Mouse (Mus musculus): ENCODE results near the gene Slc35g1.

Slc35g1 gene

DNA sequence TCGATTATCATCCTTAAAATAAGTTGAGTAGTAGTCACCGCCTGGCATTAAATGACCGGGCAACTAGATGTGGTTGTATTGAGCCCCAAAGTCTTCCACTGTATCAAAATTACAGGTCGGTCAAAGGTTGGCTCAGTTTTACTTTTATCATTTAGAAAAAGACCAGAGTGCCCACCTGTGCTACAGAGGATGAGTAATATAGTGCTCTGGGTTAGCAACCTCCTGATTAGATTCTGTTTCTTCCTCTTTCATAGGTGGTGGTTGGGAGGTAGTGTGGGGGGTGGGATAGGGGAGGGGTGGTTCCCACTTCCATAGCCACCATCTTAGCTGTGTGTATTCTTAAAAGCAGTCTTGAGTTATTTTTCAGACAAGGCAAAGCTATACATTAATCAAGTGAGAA, 7.9 kb upstream of the Slc35g1 start:
- no peak for DNase-seq (ENCODE audit: low spot score in 2 of 2)

DNA sequence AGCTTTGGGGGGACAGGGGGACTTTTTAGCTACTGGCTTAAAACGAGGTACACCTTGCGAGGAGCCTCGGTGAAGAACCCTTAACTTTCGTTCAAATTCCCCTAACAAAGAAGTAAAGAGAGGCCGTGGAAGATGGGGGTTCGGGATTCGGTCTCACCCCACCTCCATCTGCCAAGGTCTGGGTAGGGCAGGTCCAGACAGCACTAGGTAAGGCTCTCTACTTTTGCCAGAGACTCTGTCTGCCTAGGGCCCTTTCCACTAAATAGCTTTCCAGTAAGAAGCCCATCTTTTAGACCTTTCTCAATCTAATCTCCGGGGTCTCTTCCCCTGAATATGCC, 822 bp downstream of the Slc35g1 start:
- DNase-seq (ENCODE audit: low spot score in 2 of 2), result no peak

DNA sequence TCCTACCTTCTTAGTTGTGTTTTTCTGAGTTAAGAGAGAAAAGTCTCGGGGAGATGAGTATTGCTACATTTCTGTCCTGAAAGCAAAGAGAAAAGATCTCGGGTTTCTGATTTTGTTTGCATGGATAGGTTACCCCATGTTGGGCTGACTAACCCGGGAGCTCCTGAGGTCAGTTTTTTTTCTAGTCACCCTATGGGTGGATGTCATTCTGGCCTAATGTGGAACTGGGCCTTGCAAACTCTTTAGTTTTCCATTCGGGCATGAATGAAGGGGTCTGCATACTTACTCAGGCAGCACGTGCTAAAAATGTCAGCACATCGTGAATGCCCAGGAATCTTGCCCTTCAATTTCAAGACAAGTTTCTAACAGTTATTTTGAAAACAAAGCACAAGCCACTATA, 1.2 kb downstream of the Slc35g1 start:
- DNase-seq (ENCODE audit: low spot score in 2 of 2), result no peak

DNA sequence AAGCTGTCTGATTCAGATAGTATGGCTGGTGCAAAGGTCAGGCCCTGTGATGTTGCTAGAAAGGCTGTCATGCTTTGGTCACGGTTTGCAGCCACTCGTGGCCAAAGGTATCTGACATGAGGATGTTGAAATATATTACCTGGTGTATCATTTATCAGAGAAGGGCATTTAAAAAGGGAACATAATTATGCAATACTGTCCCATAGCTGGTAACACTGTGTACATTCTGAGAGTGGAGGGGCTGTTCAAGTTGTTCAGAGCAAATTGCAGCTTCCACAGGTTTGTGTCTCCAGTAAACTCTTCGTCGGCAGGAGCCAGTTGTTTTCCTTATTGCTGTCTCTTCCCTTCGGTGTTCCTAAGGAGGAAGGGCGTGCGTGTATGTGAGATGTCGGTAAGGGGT, 3.2 kb downstream of the Slc35g1 start:
- DNase-seq (ENCODE audit: low spot score in 2 of 2), result no peak

DNA sequence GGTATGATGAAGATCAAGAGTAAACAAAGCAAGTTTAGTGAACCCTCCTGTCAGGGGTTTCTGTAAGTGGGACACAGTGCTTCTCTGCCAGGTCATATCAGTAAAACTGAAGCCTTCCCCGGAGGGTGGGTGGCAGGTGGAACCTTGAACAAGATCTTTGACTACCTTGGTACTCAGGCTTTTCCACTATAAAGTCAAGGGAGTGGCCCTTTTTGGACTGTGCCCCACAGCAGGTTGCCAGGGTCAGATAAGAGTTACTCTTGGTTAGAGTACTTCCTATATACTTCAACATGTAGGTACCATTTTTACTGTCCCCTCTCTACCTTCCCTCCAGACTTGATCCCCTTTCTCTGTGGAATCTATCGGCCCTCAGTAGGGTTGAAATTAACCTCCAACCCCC, 5.1 kb downstream of the Slc35g1 start:
- DNase-seq (ENCODE audit: low spot score in 2 of 2), result no peak

DNA sequence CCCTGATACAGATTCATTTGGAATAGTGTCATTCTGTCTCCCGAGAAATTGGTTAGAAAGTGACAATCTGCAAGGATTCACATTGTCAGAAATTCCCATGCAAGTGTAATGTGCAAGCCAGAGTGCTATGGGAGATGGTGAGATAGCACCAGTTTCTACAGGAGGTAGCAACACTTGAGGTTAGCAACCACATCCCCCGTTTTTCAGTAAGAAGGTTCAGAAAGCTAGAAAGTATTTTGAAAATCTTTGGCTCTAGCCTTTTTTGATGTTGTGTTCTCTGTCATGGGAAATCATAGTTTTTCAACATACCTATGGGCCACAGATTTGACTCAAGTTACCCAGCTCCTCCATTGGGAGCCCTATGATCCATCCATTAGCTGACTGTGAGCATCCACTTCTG, 5.6 kb downstream of the Slc35g1 start:
- no peak for DNase-seq (ENCODE audit: low spot score in 2 of 2)

DNA sequence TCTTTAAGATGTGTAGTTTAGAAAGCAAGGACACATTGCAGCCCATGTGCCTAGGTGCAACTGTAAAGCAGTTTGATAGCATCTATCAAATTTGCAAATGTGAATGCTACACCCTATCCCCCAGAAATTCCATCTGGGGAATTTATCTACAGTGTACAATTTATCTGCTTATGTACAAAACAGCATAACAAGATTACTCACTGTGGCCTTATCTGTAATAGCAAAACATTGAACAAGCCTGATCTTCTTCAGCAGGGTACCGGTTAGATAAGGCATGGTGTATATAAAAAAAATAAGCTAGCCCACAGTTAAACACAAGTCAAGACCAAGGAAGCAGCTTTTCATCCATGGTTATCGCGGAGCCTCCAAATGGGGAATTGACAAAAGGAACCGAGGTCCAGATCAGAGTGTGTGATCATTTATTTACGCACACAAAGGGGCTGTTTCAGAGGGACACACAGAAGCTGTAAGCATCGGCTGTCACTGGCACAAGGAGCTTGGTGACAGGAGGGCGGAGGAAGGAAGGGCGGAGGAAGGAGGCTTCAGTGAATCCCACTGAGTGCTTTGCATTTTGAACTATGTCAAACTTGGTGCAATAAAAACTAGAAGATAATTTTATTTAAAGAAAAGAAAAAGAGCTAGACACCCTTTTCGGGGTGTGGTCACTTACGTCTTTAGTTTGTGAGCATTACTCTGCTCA, 14.7 kb downstream of the Slc35g1 start:
- DNase-seq (ENCODE audit: low spot score in 2 of 2), result no peak

DNA sequence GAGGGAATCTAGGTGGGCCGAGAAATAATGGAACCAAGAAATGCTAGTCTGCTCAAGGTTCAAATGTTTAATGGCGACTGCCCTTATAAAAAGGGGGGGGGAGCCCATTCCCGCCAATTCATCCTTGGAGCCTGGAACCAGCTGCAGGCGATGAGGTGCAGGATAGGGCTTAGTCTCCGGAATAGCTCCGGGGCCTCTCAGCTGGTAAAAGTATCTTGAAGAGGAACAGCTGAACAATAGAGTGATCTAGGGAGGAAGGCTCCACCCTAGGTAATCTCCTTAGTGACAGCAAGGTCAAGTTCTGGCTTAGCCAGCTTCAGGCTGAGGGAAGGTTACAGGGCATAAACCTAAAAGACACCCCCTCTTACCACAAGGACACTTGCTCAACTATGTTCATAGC, 18.1 kb downstream of the Slc35g1 start:
- DNase-seq (ENCODE audit: low spot score in 2 of 2), result no peak

DNA sequence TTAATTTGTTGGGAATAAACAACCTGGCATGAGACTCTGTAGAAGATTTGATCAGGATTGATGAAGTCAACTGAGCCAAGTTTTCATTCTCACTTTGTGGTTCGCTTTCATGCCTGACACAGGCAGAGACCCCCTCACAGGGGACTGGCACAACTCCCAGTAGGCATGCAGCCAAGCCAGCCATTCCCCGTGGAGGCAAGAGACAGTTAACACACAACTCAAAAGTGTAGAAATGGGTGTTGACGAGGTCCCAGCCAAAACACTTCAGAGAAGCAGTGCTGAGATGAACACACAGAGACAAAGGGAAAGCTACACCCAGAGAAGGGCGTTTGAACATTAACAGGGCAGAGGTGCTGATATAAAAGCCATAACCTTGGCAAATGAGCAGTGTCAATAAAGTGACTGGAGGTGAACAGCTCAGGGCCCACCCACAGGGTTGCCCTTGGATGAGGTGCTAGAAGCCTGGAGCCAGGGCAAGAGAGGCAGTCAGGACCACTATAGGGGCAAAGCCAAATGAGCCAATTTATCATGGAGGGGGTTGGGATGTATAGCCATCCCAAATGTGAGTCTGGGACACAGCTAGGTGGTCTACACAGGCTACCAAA, 23.1 kb downstream of the Slc35g1 start:
- DNase-seq (ENCODE audit: low spot score in 2 of 2), result peak in 1 of 2 experiments; percentile 30

DNA sequence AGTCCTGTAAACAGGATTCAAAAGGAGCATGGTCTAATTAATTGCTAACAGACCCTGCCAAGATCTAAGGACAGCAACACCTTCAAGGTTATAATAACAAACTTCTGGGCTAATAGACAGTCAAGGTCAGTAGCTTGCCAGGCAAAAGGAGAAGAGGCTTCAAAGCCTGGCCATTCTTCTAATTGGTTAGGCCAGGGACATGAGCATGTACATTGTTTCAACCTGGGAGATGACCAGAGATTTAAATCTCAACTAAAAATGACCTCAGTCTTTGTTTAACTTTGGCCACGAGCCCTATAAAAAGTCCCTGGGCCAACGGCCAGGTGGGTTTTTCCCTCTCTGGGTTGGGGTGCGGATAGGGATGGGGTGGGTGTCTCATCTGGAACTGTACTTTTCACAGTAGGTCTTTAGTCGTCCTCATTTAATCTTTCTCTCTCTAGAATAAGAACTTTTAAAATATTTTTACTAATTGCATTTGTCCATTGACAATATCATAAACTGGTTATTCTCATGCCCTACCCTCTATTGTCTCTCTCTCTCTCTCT, 25.0 kb downstream of the Slc35g1 start:
- DNase-seq (ENCODE audit: low spot score in 2 of 2), result no peak

DNA sequence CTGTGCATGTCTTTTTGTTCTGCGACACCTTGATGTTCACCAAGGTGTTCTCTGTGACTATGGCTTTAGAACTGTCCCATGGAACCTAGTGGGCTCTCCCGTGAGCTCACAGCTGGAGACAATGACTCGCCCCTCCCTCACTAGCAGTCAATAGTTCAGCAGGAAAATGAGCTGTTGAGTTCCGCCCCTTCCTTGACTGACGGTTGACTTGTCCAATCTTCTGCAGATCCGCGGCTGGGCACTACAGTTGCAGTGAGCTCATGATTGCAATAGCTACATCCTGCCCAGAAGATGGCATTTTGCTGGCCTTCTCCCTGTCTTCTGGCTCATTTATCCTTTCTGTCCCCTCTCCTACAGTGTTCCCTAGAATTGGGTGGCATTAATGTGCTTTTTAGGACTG, 25.7 kb downstream of the Slc35g1 start:
- DNase-seq (ENCODE audit: low spot score in 2 of 2), result peak in 1 of 2 experiments; percentile 6

DNA sequence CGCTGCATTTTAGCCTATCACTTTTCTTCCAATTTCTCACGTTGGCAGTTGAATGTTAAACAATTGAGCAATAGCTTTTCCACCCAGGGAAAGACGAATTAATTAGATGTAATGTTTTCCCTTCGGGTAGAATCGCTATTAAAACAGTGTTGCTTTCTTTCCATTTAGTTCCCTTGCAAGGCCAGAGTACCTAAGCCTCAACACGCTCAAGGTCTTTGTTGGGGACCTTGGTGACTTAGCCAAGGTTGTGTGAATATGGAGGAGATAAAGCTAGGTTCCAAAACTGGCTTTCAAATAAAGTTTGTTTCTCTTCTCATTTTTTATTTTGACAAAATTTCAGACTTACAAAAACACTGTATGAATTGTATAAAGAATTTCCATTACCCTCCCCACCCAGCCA, 27.1 kb downstream of the Slc35g1 start:
- no peak for DNase-seq (ENCODE audit: low spot score in 2 of 2)

DNA sequence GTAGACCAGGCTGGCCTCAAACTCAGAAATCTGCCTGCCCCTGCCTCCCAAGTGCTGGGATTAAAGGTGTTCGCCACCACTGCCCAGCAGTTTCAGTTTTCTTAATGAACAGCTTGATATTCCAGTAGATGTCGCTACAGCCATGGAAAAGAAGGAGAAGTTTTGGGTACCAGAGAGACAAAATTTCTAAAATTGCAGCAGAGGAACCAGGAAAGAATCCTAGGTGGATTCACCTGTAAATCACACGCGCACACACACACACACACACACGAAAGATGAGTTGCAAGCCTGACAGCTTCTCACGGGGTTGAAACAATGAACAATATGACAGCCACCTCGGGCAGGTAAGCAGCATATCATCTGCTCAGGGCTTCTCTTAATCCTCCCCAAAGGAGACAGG, 28.1 kb downstream of the Slc35g1 start:
- DNase-seq (ENCODE audit: low spot score in 2 of 2), result peak in 1 of 2 experiments; percentile 5

DNA sequence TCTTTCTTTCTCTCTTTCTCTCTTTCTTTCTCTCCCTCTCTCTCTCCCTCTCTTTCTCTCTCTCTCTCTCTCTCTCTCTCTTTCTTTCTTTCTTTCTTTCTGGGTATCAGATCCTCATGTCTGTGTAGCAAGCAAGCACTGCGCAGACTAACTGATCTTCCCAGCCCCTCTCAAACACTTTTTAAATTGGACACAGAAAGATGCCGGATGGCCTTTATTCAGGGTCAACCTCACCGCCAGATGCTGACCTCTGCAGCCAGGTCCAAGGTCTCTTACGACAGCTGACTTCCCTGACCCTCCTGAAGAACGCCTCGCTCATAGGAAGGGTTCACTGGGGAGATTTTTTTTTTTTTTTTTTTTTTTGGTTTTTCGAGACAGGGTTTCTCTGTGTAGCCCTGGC, 28.8 kb downstream of the Slc35g1 start:
- no peak for DNase-seq (ENCODE audit: low spot score in 2 of 2)

DNA sequence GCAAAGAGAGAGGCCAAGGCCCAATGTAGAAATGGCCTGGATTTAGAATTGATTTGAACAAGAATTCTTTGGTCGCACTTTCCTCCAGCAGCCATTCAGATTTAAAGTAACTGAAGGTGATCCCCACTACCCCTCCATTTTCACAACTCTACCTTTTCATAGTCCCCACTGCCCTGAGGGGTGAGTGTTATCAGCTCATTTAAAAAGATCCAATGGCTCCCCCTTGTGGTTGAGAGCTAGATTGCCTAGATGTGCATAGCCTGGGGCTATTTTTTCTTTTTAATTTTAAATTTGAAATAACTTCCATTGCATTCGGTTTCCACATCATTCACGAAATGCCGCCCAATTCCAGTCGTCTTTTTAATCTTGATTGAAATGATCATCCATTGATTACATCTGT, 33.5 kb downstream of the Slc35g1 start:
- peak in 1 of 2 experiments; percentile 12 for DNase-seq (ENCODE audit: low spot score in 2 of 2)

DNA sequence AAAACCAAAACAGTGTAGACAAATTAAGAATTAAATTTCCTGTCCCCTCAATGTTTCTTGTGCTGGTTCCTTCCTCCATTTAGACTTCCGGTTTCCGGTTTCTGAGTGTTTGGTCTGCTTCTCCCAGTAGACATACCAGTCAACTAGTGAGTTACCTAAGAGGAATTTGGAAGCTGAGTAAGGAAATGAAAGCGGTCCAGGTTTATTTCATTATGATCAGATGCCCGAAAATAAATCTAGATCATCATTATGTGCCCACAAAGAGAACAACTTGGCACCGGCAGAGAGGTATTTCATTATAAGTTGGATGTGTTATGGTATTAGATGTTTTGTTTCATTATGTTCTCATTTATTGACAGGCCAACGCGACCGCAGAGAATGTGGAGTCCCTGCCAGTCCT, 34.7 kb downstream of the Slc35g1 start:
- no peak for DNase-seq (ENCODE audit: low spot score in 2 of 2)

DNA sequence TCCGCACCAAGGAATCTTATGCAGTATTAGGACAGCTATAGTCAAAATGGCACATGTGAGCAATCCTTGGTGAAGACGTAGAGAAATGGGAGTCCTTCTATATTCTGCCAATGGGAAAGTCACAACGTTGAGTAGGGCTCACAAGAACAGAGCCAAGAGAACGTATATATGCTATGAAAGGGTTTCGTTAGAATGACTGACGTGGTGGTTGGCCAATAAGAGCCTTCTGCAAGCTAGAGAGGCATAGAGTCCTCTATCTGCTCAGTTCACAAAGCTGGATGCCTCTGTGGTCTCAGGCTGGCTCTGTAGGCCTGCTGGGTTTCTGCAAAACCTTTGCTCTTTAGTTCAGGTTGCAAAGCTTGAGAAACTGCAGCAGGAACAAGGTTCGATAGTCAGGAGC, 35.5 kb downstream of the Slc35g1 start:
- DNase-seq (ENCODE audit: low spot score in 2 of 2), result no peak

DNA sequence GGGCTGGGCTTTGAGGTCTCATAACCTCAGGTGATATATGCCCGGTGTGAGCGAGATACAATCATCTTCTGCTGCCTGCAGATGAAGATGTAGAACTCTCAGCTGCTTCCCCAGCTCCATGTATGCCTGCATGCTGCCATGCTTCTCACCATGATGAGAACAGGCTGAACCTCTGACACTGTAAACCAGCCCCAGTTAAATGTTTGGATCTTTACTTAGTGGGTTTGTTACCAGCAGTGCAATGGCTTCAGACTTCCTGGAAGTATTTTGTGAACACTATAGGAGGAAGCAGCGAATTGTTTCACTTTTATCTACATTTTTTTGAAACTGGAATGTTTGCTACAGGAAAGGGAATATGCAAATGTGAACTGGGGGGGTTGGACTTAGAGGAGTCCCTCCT, 36.2 kb downstream of the Slc35g1 start:
- no peak for DNase-seq (ENCODE audit: low spot score in 2 of 2)

DNA sequence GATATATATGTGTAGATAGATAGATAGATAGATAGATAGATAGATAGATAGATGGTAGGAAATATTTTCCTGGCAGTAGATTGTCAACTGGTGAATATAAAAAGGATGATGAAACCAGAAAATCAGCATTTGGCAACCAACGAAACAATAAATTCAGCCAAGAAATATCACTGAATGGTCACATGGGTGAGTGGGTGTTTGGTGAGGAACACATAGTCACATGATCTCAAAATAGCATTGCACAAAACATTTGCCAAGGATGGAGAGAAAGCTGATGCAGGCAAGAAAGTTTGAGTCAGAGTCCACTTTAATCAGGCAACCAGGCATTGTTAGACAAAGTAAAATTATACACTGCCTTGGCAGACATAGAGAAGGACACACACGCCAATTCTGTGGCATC, 37.6 kb downstream of the Slc35g1 start:
- no peak for DNase-seq (ENCODE audit: low spot score in 2 of 2)

DNA sequence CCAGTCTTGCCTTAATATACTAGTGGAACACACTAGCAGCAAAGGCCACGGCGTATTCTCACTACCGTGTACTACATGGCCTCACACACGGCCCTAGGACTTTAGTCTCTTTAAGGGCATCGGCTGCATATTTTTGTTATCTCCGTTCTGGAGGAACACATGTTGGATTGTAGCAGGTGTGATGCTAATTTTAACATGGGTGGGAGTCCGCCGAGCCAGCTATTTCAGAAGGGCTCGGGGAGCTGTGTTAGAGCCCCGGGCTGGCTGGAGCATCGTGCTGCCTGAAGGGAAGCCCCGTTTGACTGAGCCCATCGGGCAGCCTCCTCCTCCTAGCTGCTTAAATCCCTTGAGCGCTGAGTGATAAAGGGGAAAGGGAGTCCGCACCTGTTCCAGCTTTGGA, 39.4 kb downstream of the Slc35g1 start:
- DNase-seq (ENCODE audit: low spot score in 2 of 2), result no peak

DNA sequence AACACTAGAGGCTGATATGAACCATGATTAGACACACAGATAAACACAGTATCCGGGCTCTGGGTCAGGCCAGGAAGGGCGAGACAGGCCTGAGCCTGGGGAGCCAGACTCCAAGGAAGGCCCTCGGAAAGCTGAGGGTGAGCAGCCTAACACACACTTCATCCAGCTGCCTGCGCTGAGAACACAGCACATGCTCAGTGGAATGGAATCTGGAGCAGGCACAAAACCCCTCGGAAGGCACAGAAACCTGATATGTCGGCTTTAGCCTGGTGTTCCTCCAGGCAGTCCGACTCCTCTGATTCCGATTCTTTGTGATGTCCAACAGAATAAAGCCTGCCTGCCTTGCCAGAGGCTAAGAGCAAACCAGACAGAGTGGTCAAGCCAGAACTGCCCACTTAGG, 46.1 kb downstream of the Slc35g1 start:
- DNase-seq (ENCODE audit: low spot score in 2 of 2), result no peak

DNA sequence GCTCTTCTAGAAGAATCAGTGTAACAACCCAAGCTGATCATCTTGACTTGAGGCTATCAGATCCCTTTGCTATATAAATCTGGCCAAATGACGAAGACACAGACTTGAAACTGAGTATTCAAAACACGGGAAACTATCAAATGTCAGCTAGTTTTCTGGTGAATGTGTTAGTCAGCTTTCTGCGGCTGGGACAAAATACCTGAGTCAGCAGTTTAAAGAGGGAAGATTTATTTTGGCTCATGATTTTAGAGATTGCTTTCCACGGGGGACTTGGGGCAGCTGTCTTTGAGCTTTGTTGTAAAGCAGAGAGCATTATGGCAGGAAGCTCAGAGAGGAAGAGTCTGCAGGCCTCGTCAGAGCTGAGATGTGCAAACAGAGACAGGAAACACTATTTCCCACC, 50.0 kb downstream of the Slc35g1 start:
- no peak for DNase-seq (ENCODE audit: low spot score in 2 of 2)
